Mouse (Mus musculus) gonadal fat pad, adult 2 months (tissue): Measurements from ENCODE around the gene Mansc1. TPM values are rescaled to one million over a fixed set of nuclear protein-coding genes. Genes with fewer than 3 reads are reported as not detected.

ENCODE experiments used
- DNase-seq: peaks from one replicate; pipeline ENCODE4 v3.0.0-alpha.2; 2012; ENCODE audit warnings: low read depth
- polyA plus RNA-seq: library from polyadenylated mRNA; depleted of rRNA; stranded (reverse); fragments of >200 nt; gene quantifications from 2 replicates; pipeline ENCODE4 v1.2.3, GENCODE M21; 2012

Mansc1 gene
- polyA plus RNA-seq, 1 experiment, result 6.0 TPM

DNA sequence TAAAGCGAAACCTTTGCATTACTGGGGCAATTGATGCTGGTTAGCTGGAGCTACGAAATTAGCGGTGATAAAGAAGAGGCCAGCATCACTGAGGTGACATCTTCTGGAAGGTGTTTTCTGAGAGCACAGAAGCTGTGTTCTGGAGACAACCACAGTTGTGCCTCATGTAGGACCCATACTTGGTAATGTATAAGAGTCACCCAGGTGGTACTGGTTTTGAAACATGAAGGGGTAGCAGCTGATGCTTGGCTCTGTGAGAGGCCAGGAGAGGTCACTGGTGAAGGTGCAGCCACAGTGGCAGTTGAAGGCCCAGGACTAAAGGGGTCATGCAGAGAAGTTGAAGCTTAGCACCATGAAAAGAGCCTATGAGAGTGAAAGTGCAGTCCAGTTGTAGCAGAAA lies 6.9 kb upstream of the Mansc1 start, which contains the start of gene Borcs5:
Gene Borcs5 (plus strand): TSS at position 301 of the 400 bp plus-strand sequence.
- no peak for DNase-seq

- no peak for DNase-seq
Measured at GRCm38 (mm10) chr6:134636476-134636875, 4.2 kb upstream of the Mansc1 start.

GRCm38 (mm10) chr6:134633553-134633952 lies 1.3 kb upstream of the Mansc1 start:
- peak; percentile 98 for DNase-seq

DNA sequence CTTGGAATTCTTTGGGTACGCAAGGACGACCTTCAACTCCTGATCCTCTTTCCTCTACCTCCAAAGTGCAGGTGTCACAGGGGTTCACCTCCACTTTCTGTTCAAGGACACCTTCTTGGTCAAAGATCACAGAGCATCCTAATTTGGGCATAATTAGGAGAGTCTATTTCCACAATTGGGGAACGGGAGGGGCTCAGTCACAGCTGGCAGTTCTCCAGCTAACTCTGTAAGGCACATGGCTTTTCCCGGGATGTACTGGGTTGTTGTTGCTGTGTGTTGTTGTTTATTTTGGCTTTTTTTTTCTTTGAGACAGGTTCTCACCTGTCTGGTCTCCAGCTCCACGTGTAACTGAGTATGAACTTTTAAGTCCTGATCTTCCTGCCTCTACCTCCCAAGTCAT lies 468 bp upstream of the Mansc1 start:
- no peak for DNase-seq

- DNase-seq, result no peak
Measured at GRCm38 (mm10) chr6:134630447-134630846, 1.8 kb downstream of the Mansc1 start.

GRCm38 (mm10) chr6:134626564-134626963 lies 5.7 kb downstream of the Mansc1 start:
- no peak for DNase-seq

DNA sequence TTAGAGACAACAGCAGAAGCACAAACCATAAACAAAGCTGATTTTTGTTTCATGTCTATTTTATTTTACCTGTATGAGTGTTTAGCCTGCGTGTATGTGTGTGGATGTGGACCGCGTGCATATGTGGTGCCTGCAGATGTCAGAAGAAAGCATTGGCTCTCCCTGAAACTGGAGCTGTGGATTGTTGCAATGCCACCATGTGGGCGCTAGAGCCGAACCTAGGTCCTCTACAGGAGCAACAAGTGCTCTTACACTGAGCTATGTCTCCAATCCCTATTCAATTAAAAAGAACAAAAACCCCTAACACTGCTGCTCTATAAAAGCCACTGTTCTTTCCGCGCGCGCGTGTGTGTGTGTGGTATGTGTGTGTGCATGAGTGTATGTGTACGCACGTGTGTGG lies 6.9 kb downstream of the Mansc1 start:
- DNase-seq, result no peak

DNA sequence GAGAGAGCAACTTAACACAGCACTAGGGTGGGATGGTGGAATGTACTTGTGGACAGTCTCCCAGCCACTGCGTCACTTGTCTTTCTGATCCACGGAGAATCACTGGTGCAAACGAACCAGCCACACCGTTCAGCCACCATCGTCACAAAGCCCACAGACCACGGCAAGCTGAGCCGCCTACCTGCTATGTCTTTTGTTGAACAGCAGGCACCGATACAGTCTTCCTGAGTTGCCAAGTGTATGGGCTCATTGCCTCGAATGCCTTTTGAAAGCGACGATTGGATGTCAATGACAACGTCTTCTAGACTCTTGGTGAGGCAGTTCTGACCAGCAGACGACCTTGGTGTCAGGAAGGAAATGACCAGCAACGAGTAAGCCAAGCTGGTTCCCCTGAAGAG lies 10.7 kb downstream of the Mansc1 start:
- DNase-seq, result no peak

GRCm38 (mm10) chr6:134620846-134621551 lies 11.3 kb downstream of the Mansc1 start:
- DNase-seq, result no peak

GRCm38 (mm10) chr6:134620129-134620528 lies 12.2 kb downstream of the Mansc1 start:
- DNase-seq, result no peak

DNA sequence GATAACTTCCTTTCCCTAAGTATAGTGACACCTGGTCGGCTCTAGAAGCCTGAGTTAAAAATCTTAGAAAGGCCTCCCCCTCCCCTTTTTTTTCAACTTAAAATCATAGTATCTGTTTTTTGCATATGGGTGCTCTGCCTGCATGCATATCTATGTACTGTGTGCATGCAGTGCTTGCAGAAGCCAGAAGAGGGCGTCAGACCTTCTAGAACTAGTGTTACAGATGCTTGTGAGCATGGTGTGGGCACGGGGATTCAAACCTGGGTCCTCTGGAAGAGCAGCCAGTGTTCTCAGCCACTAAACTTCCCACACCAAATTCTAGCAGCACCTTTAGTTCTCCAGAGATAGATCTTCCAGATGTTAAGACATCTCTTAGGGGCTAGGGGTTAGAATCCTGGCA lies 14.7 kb downstream of the Mansc1 start:
- DNase-seq, result no peak

DNA sequence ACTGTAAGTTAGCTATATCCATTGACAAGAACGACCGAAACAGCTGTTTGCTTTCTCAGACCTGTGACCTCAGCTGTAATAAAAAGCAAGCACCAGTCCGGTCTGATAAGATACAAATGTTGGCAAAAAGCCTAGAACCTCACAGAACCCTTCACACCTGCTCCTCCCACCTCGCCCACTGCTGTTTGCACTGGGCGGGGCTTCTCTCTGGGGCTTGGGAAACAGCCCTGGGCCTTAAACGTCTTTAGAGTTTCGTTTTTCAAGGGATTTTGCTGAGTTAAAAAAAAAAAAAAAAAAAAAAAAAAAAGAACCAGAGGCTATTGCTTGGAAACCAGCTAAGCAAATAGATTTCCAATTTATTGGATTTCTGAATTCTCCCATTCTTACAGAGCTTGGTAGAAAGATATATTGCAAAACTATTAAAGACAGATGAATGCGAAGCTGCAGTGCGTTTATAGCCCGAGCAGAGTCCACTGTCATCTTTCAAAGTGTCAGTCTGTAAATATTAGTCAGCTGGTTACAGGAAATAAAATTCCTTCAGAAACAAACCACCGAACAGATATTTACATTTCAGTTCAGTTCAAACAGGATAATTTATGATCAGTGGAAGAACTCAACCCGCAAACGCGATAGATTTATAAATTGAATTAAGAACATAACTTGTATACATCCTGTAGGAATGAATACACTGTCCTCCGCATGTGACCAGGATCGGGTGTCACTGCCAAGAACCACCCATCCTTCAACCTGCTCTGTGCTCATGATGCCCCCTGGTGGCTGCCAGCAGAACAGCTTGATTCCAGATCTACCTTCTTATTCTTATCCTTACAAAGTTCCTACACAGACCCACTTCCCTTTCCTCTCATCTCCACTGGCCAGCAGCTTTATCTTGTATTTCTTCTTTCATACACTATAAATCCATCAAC lies 17.3 kb downstream of the Mansc1 start:
- DNase-seq, result no peak

GRCm38 (mm10) chr6:134614322-134614721 lies 18.0 kb downstream of the Mansc1 start:
- no peak for DNase-seq

DNA sequence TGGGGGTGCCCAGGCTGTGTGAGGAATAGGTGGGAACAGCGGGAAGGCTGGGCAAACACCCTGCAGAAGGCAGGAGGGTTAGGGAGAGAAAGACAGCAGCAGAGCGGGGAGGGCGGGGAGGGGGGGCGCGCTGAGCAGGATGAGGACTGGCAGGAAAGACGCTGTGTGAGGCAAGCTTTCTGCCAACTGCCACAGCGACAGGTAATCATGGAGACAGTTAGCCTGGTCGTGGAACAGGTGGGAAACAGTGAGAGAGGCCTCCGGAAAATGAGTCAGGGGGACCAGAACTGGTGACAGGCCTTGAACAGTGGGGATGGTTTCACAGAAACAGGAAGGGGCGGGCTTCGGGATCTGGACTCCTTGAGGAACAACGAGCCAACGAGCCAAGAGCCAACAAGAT lies 20.4 kb downstream of the Mansc1 start:
- DNase-seq, result no peak

DNA sequence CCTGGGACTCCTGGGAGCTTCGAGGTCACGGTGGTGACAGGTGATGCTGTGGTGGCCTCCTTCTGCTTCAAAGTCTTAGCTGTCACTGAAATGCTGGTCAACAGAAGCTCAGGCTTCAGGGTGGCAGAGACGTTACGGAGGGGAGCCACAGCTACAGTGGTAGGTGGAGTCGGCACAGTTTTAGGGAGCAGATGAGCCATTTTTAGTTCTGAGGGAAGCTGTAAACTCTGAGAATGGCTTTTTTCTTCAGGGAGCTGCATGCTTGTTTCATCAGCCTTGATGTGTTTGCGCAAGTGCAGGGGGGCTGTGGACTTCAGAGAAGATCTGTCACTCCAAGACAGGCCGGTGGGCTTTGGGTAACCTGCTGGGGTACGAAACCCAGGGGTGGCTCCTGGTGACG lies 21.9 kb downstream of the Mansc1 start:
- no peak for DNase-seq

- no peak for DNase-seq
Measured at GRCm38 (mm10) chr6:134606949-134607746, 25.1 kb downstream of the Mansc1 start.

DNA sequence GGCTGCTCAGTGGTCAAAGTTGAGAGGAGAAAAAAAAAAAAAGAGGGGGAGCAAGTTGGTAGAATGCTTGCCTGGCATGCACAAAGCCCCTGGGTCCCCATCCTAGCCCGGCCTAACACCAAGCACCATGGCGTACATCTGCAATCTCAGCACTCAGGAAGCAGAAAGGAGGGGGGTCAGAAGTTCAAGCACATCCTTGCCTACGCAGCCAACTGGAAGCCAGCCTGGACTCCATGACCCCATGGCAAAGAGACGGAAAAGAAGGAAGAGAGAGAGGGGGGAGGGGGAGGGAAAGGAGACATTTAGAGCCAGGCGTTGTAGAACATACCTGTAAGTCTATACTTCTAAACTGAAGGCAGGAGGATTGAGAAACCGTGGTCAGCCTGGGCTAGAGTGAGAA lies 25.7 kb downstream of the Mansc1 start:
- DNase-seq, result no peak

- no peak for DNase-seq
Measured at GRCm38 (mm10) chr6:134605196-134605595, 27.1 kb downstream of the Mansc1 start.

DNA sequence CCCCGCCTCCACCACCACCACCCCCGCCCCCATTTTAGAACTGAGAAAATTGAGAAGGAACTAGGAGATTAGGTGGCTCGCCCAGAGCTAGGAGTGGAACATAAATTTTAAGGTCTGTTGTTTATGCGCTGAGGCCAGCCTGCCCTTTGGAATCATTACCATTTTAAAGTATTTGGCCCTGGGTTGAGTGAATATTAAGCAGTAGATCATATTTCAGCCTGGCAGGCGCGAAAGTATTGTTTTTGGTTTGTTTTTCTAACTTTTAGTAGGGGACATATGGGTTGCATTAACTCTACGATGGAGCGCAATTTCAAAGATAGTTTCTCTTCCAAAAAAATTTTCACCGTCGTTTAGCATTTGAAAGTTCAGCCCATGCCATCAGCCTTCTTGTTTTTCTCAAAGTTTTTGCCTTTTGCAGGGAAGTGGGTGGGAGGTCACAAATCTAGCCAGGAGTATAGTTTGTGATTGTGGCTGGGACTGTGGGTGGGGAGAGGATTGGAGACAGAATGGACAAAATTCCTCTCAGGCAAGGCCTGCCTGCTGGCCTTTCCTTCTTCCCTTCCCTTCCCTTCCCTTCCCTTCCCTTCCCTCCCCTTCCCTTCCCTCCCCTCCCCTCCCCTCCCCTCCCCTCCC lies 29.8 kb downstream of the Mansc1 start:
- no peak for DNase-seq

GRCm38 (mm10) chr6:134601766-134602165 lies 30.5 kb downstream of the Mansc1 start:
- DNase-seq, result peak; percentile 96

DNA sequence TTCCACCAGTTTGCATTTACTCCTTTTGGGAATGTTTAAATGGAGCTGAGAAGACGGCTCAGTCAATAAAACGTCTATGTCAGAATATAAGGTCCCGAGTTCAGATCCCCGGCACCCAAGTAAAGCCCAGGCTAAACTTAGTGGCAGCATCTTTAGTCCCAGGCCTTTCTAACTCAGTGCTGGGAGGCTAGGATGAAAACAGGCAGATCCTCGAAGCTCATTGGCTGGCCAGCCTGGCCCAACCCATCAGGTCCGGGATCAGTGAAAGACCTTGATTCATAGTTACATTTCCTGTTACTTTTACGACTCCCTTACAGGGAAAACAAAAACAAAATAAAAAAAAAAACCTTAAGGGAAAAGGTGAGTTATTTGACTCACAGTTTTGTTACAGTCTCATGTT lies 31.2 kb downstream of the Mansc1 start:
- no peak for DNase-seq

- no peak for DNase-seq
Measured at GRCm38 (mm10) chr6:134599239-134599638, 33.0 kb downstream of the Mansc1 start.
